Mouse (Mus musculus): ENCODE data around the gene Spata32.

Spata32 gene

GRCm38 (mm10) chr11:103217790-103218516 lies at the start of gene Spata32:
Spata32 (minus strand) TSS chr11:103218432.
- POLR2A ChIA-PET: interaction anchor here in 3 of 4 experiments (0.7 to 2.0 kb wide), 11 partner anchors 9 to 104 kb away, joined by 3 to 5 read pairs (median 3); partner anchors contain the start of gene Hexim1 (in 3 of the 3)
- CTCF ChIA-PET: interaction anchor here in 3 of 4 experiments (0.6 to 1.5 kb wide), 11 partner anchors 13 to 477 kb away, joined by 3 to 6 read pairs (median 4); no protein-coding TSS in a partner anchor

GRCm38 (mm10) chr11:103267346-103268219 lies 49.4 kb upstream of the Spata32 start, which contains the start of gene Map3k14:
Map3k14 (minus strand) TSS chr11:103267472.
- ChIA-PET CTCF (interaction anchor here in 2 of 4 experiments (0.5 to 1.0 kb wide), 10 partner anchors 16 to 820 kb away, joined by 3 to 22 read pairs (median 3); partner anchors contain the start of gene Fam171a2 (in 1 of the 2)), POLR2A (interaction anchor here (0.5 to 2.3 kb wide), 29 partner anchors 9 to 342 kb away, joined by 3 to 29 read pairs (median 4); partner anchors contain the start of genes Hexim1 (in 3 of the 4), Dcakd (in 1 of the 4) and Kif18b (in 1 of the 4))

GRCm38 (mm10) chr11:103266729-103267345 lies 48.6 kb upstream of the Spata32 start:
- POLR2A ChIA-PET: interaction anchor here (0.5 to 2.3 kb wide), 27 partner anchors 9 to 341 kb away, joined by 3 to 29 read pairs (median 4); partner anchors contain the start of genes Hexim1 (in 3 of the 4), Dcakd (in 1 of the 4) and Kif18b (in 1 of the 4)
- CTCF ChIA-PET: interaction anchor here in 3 of 4 experiments (0.5 to 1.1 kb wide), 11 partner anchors 14 to 820 kb away, joined by 3 to 22 read pairs (median 3); partner anchors contain the start of gene Fam171a2 (in 1 of the 3)

- ChIA-PET POLR2A (interaction anchor here in 2 of 4 experiments (0.7 to 1.0 kb wide), 2 partner anchors 19 kb away, joined by 6 to 7 read pairs; no protein-coding TSS in a partner anchor), CTCF (interaction anchor here in 1 of 4 experiments (1.1 kb wide), 1 partner anchor 13 kb away, joined by 3 read pairs; no protein-coding TSS in a partner anchor)
Observed at GRCm38 (mm10) chr11:103265856-103266255, 47.6 kb upstream of the Spata32 start.

- ChIA-PET POLR2A (interaction anchor here (0.5 to 1.3 kb wide), 10 partner anchors 12 to 272 kb away, joined by 3 to 7 read pairs (median 3); no protein-coding TSS in a partner anchor), CTCF (no interaction called here)
Observed at GRCm38 (mm10) chr11:103265211-103265610, 47.0 kb upstream of the Spata32 start.

GRCm38 (mm10) chr11:103264427-103265005 lies 46.3 kb upstream of the Spata32 start:
- POLR2A ChIA-PET: interaction anchor here (0.5 to 1.3 kb wide), 7 partner anchors 16 to 195 kb away, joined by 3 to 7 read pairs (median 3); no protein-coding TSS in a partner anchor

GRCm38 (mm10) chr11:103263551-103263950 lies 45.3 kb upstream of the Spata32 start:
- POLR2A ChIA-PET: interaction anchor here in 2 of 4 experiments (0.6 to 0.7 kb wide), 2 partner anchors 71 to 136 kb away, joined by 3 read pairs; no protein-coding TSS in a partner anchor
- CTCF ChIA-PET: no interaction called here

More at GRCm38 (mm10) chr11:103264427-103265005, 46.3 kb upstream of the Spata32 start:
- CTCF ChIA-PET: no interaction called here

GRCm38 (mm10) chr11:103262412-103263267 lies 44.4 kb upstream of the Spata32 start:
- ChIA-PET CTCF (interaction anchor here in 1 of 4 experiments (0.8 kb wide), 1 partner anchor 523 kb away, joined by 3 read pairs; no protein-coding TSS in a partner anchor), POLR2A (interaction anchor here in 1 of 4 experiments (0.9 kb wide), 1 partner anchor 147 kb away, joined by 3 read pairs; the partner anchor contains the start of gene Hexim1)

GRCm38 (mm10) chr11:103261671-103262411 lies 43.6 kb upstream of the Spata32 start:
- ChIA-PET POLR2A (interaction anchor here in 1 of 4 experiments (0.9 kb wide), 1 partner anchor 146 kb away, joined by 3 read pairs; the partner anchor contains the start of gene Hexim1), CTCF (interaction anchor here in 2 of 4 experiments (0.5 to 0.8 kb wide), 2 partner anchors 78 to 522 kb away, joined by 3 to 5 read pairs; no protein-coding TSS in a partner anchor)

GRCm38 (mm10) chr11:103260515-103261192 lies 42.4 kb upstream of the Spata32 start:
- CTCF ChIA-PET: interaction anchor here in 2 of 4 experiments (0.5 to 0.9 kb wide), 3 partner anchors 28 to 416 kb away, joined by 3 to 5 read pairs (median 4); no protein-coding TSS in a partner anchor

GRCm38 (mm10) chr11:103260034-103260433 lies 41.8 kb upstream of the Spata32 start:
- POLR2A ChIA-PET: interaction anchor here in 3 of 4 experiments (1.1 to 1.5 kb wide), 4 partner anchors 14 to 144 kb away, joined by 3 to 5 read pairs (median 3); partner anchors contain the start of gene Hexim1 (in 1 of the 3)
- CTCF ChIA-PET: interaction anchor here in 2 of 4 experiments (0.7 to 0.9 kb wide), 2 partner anchors 27 to 417 kb away, joined by 3 to 4 read pairs; no protein-coding TSS in a partner anchor

More at GRCm38 (mm10) chr11:103260515-103261192, 42.4 kb upstream of the Spata32 start:
- POLR2A ChIA-PET: interaction anchor here in 3 of 4 experiments (0.6 to 1.5 kb wide), 6 partner anchors 14 to 145 kb away, joined by 3 to 5 read pairs (median 3); partner anchors contain the start of gene Hexim1 (in 1 of the 3)

- CTCF ChIA-PET: no interaction called here
- POLR2A ChIA-PET: interaction anchor here in 2 of 4 experiments (0.6 to 1.5 kb wide), 3 partner anchors 9 to 142 kb away, joined by 3 to 4 read pairs (median 3); partner anchors contain the start of genes Hexim1 (in 1 of the 2) and Map3k14 (in 1 of the 2)
Observed at GRCm38 (mm10) chr11:103257938-103258481, 39.8 kb upstream of the Spata32 start.

GRCm38 (mm10) chr11:103253605-103254004 lies 35.4 kb upstream of the Spata32 start:
- POLR2A ChIA-PET: interaction anchor here in 1 of 4 experiments (1.1 to 1.3 kb wide), 2 partner anchors 12 to 21 kb away, joined by 3 read pairs; no protein-coding TSS in a partner anchor
- CTCF ChIA-PET: no interaction called here

GRCm38 (mm10) chr11:103252380-103252779 lies 34.1 kb upstream of the Spata32 start:
- POLR2A ChIA-PET: interaction anchor here in 1 of 4 experiments (0.6 to 1.3 kb wide), 2 partner anchors 19 to 784 kb away, joined by 3 read pairs; no protein-coding TSS in a partner anchor
- CTCF ChIA-PET: interaction anchor here in 2 of 4 experiments (0.7 to 0.8 kb wide), 2 partner anchors 14 to 90 kb away, joined by 3 read pairs; no protein-coding TSS in a partner anchor

Data from embryonic stem cell, embryonic (primary cell).